Mouse (Mus musculus) MEL (cell line): ENCODE results near the gene Rpgrip1l. TPM values are rescaled to one million over a fixed set of nuclear protein-coding genes. Genes with fewer than 3 reads are reported as not detected.
A peak's percentile ranks its signal among the peaks of the same experiment; 100 is the strongest.

Experiments used
- DNase-seq: peaks from one replicate; pipeline ENCODE4 v3.0.0; 2011; ENCODE audit warnings: low read depth, low spot score
- H3K27ac ChIP-seq: 2 replicates; pipeline ENCODE4 v1.5.1; 2012; ENCODE audit warnings: low read depth, mild to moderate bottlenecking, control low read depth, low read length, moderate library complexity; ENCODE audit not compliant: control insufficient read depth
- H3K27me3 ChIP-seq, 2 experiments: fragments of 150-350 bp in 1 of 2; sonication (generic) in 1 of 2; 2 replicates each; pipeline ENCODE4 v1.6.1; 2012; ENCODE audit warnings: low read length in 2 of 2, mild to moderate bottlenecking in 2 of 2, improper control_type of control experiment in 1 of 2, moderate library complexity in 1 of 2; ENCODE audit not compliant: insufficient read depth in 2 of 2, control insufficient read depth in 1 of 2
- H3K36me3 ChIP-seq, 2 experiments: 2 replicates each; pipeline ENCODE4 v1.6.1; 2012 to 2014; ENCODE audit warnings: low read length in 2 of 2, improper control_type of control experiment in 1 of 2, inconsistent platforms in 1 of 2, mild to moderate bottlenecking in 1 of 2; ENCODE audit not compliant: insufficient read depth in 2 of 2, control insufficient read depth in 1 of 2
- H3K4me1 ChIP-seq, 2 experiments: fragments of 150-350 bp in 1 of 2; sonication (generic) in 1 of 2; 2 replicates each; pipeline ENCODE4 v1.6.1; 2012; ENCODE audit warnings: low read length in 2 of 2, improper control_type of control experiment in 1 of 2, mild to moderate bottlenecking in 1 of 2; ENCODE audit not compliant: insufficient read depth in 2 of 2, control insufficient read depth in 1 of 2
- H3K4me3 ChIP-seq, 2 experiments: fragments of 150-350 bp in 1 of 2; sonication (generic) in 1 of 2; 2 replicates each; pipeline ENCODE4 v1.5.1; 2012; ENCODE audit warnings: low read depth in 2 of 2, low read length in 2 of 2, mild to moderate bottlenecking in 2 of 2, moderate library complexity in 2 of 2, control low read depth in 1 of 2, improper control_type of control experiment in 1 of 2; ENCODE audit not compliant: control insufficient read depth in 1 of 2, insufficient read depth in 1 of 2
- H3K79me2 ChIP-seq: 2 replicates; pipeline ENCODE4 v1.6.1; 2012; ENCODE audit warnings: mild to moderate bottlenecking, low read length, moderate library complexity; ENCODE audit not compliant: control insufficient read depth, poor library complexity, insufficient read depth
- H3K9ac ChIP-seq: 2 replicates; pipeline ENCODE4 v1.6.1; 2012; ENCODE audit warnings: low read depth, mild to moderate bottlenecking, control low read depth, low read length, moderate library complexity; ENCODE audit not compliant: control insufficient read depth, poor library complexity, severe bottlenecking
- H3K9me3 ChIP-seq: fragments of 150-350 bp; sonication (generic); replicated peaks from 2 replicates; pipeline ENCODE4 v1.6.1; 2012; ENCODE audit warnings: mild to moderate bottlenecking, low read length, improper control_type of control experiment, moderate library complexity; ENCODE audit not compliant: insufficient read depth
- CHD2 ChIP-seq: IDR thresholded peaks from 2 replicates; pipeline ENCODE4 v1.6.1; 2011; ENCODE audit warnings: low read length, improper control_type of control experiment
- CTCF ChIP-seq, 3 experiments: IDR thresholded peaks in 2 of 3; conservative IDR thresholded peaks in 1 of 3; 2 replicates each; pipeline ENCODE4 v1.5.1; 2011 to 2012; ENCODE audit warnings: low read length in 3 of 3, low read depth in 2 of 3, mild to moderate bottlenecking in 2 of 3, improper control_type of control experiment in 1 of 3, inconsistent platforms in 1 of 3, mixed read lengths in 1 of 3, moderate library complexity in 1 of 3; ENCODE audit not compliant: control insufficient read depth in 1 of 3, insufficient read depth in 1 of 3, poor library complexity in 1 of 3, severe bottlenecking in 1 of 3
- ELF1 ChIP-seq: IDR thresholded peaks from 2 replicates; pipeline ENCODE4 v1.6.1; 2014; ENCODE audit warnings: low read depth, mild to moderate bottlenecking, inconsistent platforms, low read length, improper control_type of control experiment, moderate library complexity
- EP300 ChIP-seq, 2 experiments: IDR thresholded peaks; 2 replicates each; pipeline ENCODE4 v1.6.1; 2011; ENCODE audit warnings: improper control_type of control experiment in 2 of 2, low read length in 2 of 2, low read depth in 1 of 2, mild to moderate bottlenecking in 1 of 2
- GATA1 ChIP-seq: IDR thresholded peaks from 2 replicates; pipeline ENCODE4 v1.6.1; 2011; ENCODE audit warnings: low read depth, low read length, improper control_type of control experiment
- HCFC1 ChIP-seq: IDR thresholded peaks from 2 replicates; pipeline ENCODE4 v1.6.1; 2012; ENCODE audit warnings: low read depth, mild to moderate bottlenecking, inconsistent platforms, low read length, improper control_type of control experiment, moderate library complexity
- JUND ChIP-seq: IDR thresholded peaks from 2 replicates; pipeline ENCODE4 v1.6.1; 2011; ENCODE audit warnings: low read depth, mild to moderate bottlenecking, improper control_type of control experiment, low read length
- KAT2A ChIP-seq: conservative IDR thresholded peaks from 2 replicates; pipeline ENCODE4 v1.6.1; 2012; ENCODE audit warnings: low read depth, low read length, improper control_type of control experiment, inconsistent platforms
- MAFK ChIP-seq: IDR thresholded peaks from 2 replicates; pipeline ENCODE4 v1.6.1; 2011; ENCODE audit warnings: low read depth, mild to moderate bottlenecking, low read length, improper control_type of control experiment, borderline replicate concordance
- MXI1 ChIP-seq: IDR thresholded peaks from 2 replicates; pipeline ENCODE4 v1.6.1; 2011; ENCODE audit warnings: mild to moderate bottlenecking, low read depth, low read length, improper control_type of control experiment
- NELFE ChIP-seq: IDR thresholded peaks from 2 replicates; pipeline ENCODE4 v1.6.1; 2011; ENCODE audit warnings: low read depth, low read length, improper control_type of control experiment
- POLR2A ChIP-seq, 2 experiments: IDR thresholded peaks; 2 replicates each; pipeline ENCODE4 v1.6.1; 2011 to 2012; ENCODE audit warnings: low read length in 2 of 2, mild to moderate bottlenecking in 2 of 2, control low read depth in 1 of 2, improper control_type of control experiment in 1 of 2, low read depth in 1 of 2, moderate library complexity in 1 of 2; ENCODE audit not compliant: control insufficient read depth in 1 of 2, insufficient read depth in 1 of 2, poor library complexity in 1 of 2
- POLR2AphosphoS2 ChIP-seq: IDR thresholded peaks from 2 replicates; pipeline ENCODE4 v1.6.1; 2011; ENCODE audit warnings: low read length, improper control_type of control experiment
- POLR2AphosphoS5 ChIP-seq: IDR thresholded peaks from 2 replicates; pipeline ENCODE4 v1.6.1; 2012; ENCODE audit warnings: low read depth, borderline replicate concordance, mild to moderate bottlenecking, inconsistent platforms, low read length, moderate library complexity, mixed read lengths
- SMC3 ChIP-seq: IDR thresholded peaks from 2 replicates; pipeline ENCODE4 v1.6.1; 2011; ENCODE audit warnings: low read depth, low read length, improper control_type of control experiment
- TAL1 ChIP-seq: IDR thresholded peaks from 2 replicates; pipeline ENCODE4 v1.6.1; 2012; ENCODE audit warnings: mild to moderate bottlenecking, inconsistent platforms, low read length, moderate library complexity, mixed read lengths
- TBP ChIP-seq: IDR thresholded peaks from 2 replicates; pipeline ENCODE4 v1.8.0; 2011; ENCODE audit warnings: low read depth, low read length, improper control_type of control experiment
- TCF12 ChIP-seq: IDR thresholded peaks from 2 replicates; pipeline ENCODE4 v1.6.1; 2014; ENCODE audit warnings: low read depth, mild to moderate bottlenecking, inconsistent platforms, low read length, improper control_type of control experiment, moderate library complexity
- ZC3H11A ChIP-seq: IDR thresholded peaks from 2 replicates; pipeline ENCODE4 v1.6.1; 2012; ENCODE audit warnings: low read depth, mild to moderate bottlenecking, inconsistent platforms, low read length, improper control_type of control experiment
- ZKSCAN1 ChIP-seq: IDR thresholded peaks from 2 replicates; pipeline ENCODE4 v1.6.1; 2012; ENCODE audit warnings: low read depth, mild to moderate bottlenecking, inconsistent platforms, low read length, improper control_type of control experiment, moderate library complexity
- ZMIZ1 ChIP-seq: IDR thresholded peaks from 2 replicates; pipeline ENCODE4 v1.6.1; 2012; ENCODE audit warnings: low read depth, mild to moderate bottlenecking, inconsistent platforms, low read length, improper control_type of control experiment, moderate library complexity
- ZNF384 ChIP-seq: IDR thresholded peaks from 2 replicates; pipeline ENCODE4 v1.6.1; 2012; ENCODE audit warnings: low read depth, mild to moderate bottlenecking, inconsistent platforms, low read length, improper control_type of control experiment
- polyA plus RNA-seq, 2 experiments: library from polyadenylated mRNA; stranded (reverse) in 1 of 2; unstranded in 1 of 2; fragments of >175 nt in 1 of 2; fragments of >200 nt in 1 of 2; gene quantifications; 2 replicates each; pipeline versions ENCODE4 v1.2.1 to v1.2.4; 2012; ENCODE audit warnings: low replicate concordance in 2 of 2, low read depth in 1 of 2; ENCODE audit not compliant: insufficient read length in 2 of 2, insufficient read depth in 1 of 2, missing spikeins in 1 of 2
- total RNA-seq: library from RNA; depleted of rRNA; stranded (reverse); fragments of 300-350 nt; gene quantifications from 2 replicates; pipeline ENCODE4 v1.2.3, GENCODE M21; 2012

Gene Rpgrip1l
- total and polyA plus RNA-seq, 3 experiments, result 2.9 to 3.9 TPM; not detected in 1

GRCm38 (mm10) chr8:91249758-91250466, 63.1 kb downstream of the Rpgrip1l start (continued):
- TF ChIP-seq CTCF (IDR thresholded peaks at IDR 0.05 in 2 of 3, conservative IDR thresholded peaks at IDR 0.05 in 1 of 3; ENCODE audit: control insufficient read depth in 1 of 3, insufficient read depth in 1 of 3, low read depth in 2 of 3, low read length in 3 of 3, poor library complexity in 1 of 3, severe bottlenecking in 1 of 3) (no peak), SMC3 (no peak), NELFE (no peak; the same call in 1 of the 2 replicates), KAT2A (no peak), TCF12 (peak; percentile 55), GATA1 (peak; percentile 64), EP300 (IDR thresholded peaks at IDR 0.05; ENCODE audit: low read depth in 1 of 2, low read length in 2 of 2) (peak; percentile 69 to 71), POLR2AphosphoS5 (no peak)

GRCm38 (mm10) chr8:91245821-91246454, 67.1 kb downstream of the Rpgrip1l start:
- H3K27ac ChIP-seq, result no peak overlapping the region
- no peak overlapping the region for H3K9ac ChIP-seq
- DNase-seq, result no peak
- peaks cover 15 to 18% of the 10 kb centered on the region in 2 experiments for H3K4me1 ChIP-seq
- H3K9me3 ChIP-seq, result no peaks in the 10 kb centered on the region
- no peak overlapping the region for H3K4me3 ChIP-seq
- no peaks in the 10 kb centered on the region for H3K27me3 ChIP-seq
- no peaks in the 10 kb centered on the region for H3K79me2 ChIP-seq
- TF ChIP-seq TBP (no peak), CTCF (IDR thresholded peaks at IDR 0.05 in 2 of 3, conservative IDR thresholded peaks at IDR 0.05 in 1 of 3; ENCODE audit: control insufficient read depth in 1 of 3, insufficient read depth in 1 of 3, low read depth in 2 of 3, low read length in 3 of 3, poor library complexity in 1 of 3, severe bottlenecking in 1 of 3) (no peak), CHD2 (no peak)
- H3K36me3 ChIP-seq, result peaks cover 0 to 26% of the 10 kb centered on the region in 2 experiments; a peak in 3 of 4 replicates

- DNase-seq, result no peak
- H3K27me3 ChIP-seq, result no peaks in the 10 kb centered on the region
- H3K36me3 ChIP-seq, result peaks cover 0 to 4% of the 10 kb centered on the region in 2 experiments; a peak in 2 of 4 replicates
- H3K79me2 ChIP-seq, result no peaks in the 10 kb centered on the region
- TF ChIP-seq KAT2A (no peak), TAL1 (no peak), GATA1 (no peak), POLR2AphosphoS2 (no peak), POLR2A (IDR thresholded peaks at IDR 0.05; ENCODE audit: control insufficient read depth in 1 of 2, insufficient read depth in 1 of 2, low read depth in 1 of 2, low read length in 2 of 2, poor library complexity in 1 of 2) (no peak), ZMIZ1 (no peak), TCF12 (no peak), HCFC1 (no peak), CHD2 (no peak), JUND (no peak), POLR2AphosphoS5 (no peak), MAFK (no peak), ZNF384 (no peak), MXI1 (no peak), ZKSCAN1 (no peak), SMC3 (no peak), ELF1 (no peak), ZC3H11A (no peak)
- 0 out of 4 replicates have a peak, but pooled peaks cover 0 to 2% of the 10 kb centered on the region in 2 experiments for H3K4me1 ChIP-seq
- no peaks in the 10 kb centered on the region for H3K9me3 ChIP-seq
- H3K27ac ChIP-seq, result no peak overlapping the region
- H3K4me3 ChIP-seq, result no peak overlapping the region
- H3K9ac ChIP-seq, result no peak overlapping the region
Observed at GRCm38 (mm10) chr8:91242721-91243120, 70.3 kb downstream of the Rpgrip1l start.
